Mouse (Mus musculus) frontal cortex, postnatal 36 days (tissue): ENCODE data around the gene Timm9.
"Not testable (repeated sequence)": the region's sequence is repeated elsewhere in the genome, so short reads cannot be mapped to it uniquely, and the experiment has no call there.

Experiments
- DNase-seq, 2 experiments: peaks; one replicate each; pipeline ENCODE4 v3.0.0; 2022; ENCODE audit warnings: low spot score in 2 of 2

Timm9 gene

GRCm38 (mm10) chr12:71107216-71107771, 29.2 kb downstream of the Timm9 start:
- DNase-seq = no peak

DNA sequence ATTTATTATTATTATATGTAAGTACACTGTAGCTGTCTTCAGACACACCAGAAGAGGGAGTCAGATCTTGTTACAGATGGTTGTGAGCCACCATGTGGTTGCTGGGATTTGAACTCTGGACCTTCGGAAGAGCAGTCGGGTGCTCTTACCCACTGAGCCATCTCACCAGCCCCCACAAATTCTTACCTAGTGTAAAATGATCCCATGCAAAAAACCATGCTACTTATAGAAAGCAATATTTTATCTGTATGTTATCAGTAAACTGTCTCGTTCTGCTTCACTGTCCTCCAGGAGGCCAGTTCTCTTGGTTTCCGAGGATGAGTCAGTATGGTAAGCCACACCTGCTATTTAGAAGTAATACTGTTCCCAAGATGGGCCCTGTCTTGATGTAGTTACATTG, 32.2 kb downstream of the Timm9 start:
- DNase-seq = not testable (repeated sequence)

DNA sequence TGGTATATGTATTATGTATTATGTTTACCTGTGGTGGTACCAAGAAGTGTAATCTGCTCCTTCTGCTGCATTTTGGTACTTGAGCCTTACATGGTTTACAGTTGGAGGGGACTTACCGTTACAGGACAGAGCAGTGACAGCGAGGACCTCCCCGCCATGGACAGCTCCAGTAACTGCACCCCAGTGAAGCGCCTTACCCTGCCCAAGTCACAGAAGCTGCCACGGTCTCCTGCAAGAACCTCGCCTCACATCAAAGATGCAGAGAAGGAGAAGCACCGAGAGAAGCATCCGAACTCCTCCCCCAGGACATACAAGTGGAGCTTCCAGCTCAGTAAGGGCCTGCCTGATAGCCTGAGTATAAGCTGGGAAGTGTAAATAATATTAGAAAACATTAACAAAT, 50.2 kb downstream of the Timm9 start:
- no peak for DNase-seq
